Mouse (Mus musculus) left cerebral cortex, postnatal 10 days (tissue): ENCODE data around the gene Lrmp. TPM values are rescaled to one million over a fixed set of nuclear protein-coding genes. Genes with fewer than 3 reads are reported as not detected.
"Not testable (repeated sequence)": the region's sequence is repeated elsewhere in the genome, so short reads cannot be mapped to it uniquely, and the experiment has no call there.

Experiments
- DNase-seq, 2 experiments: peaks; one replicate each; pipeline ENCODE4 v3.0.0; 2021 to 2022; ENCODE audit warnings: low spot score in 2 of 2, mixed read lengths in 1 of 2; ENCODE audit errors: extremely low spot score in 1 of 2
- intact Hi-C: fragments of 180-260 bp; cut with DNase I; formaldehyde crosslinking; loops from one replicate; pipeline ENCODE4 v1.15.1; 2025
- total RNA-seq, 2 experiments: library from RNA; stranded (reverse); gene quantifications; 2 replicates each; pipeline ENCODE4 v1.2.3; 2021

Lrmp gene
- total RNA-seq: 1 to 10 TPM; 1.5 to 1.9 TPM

DNA sequence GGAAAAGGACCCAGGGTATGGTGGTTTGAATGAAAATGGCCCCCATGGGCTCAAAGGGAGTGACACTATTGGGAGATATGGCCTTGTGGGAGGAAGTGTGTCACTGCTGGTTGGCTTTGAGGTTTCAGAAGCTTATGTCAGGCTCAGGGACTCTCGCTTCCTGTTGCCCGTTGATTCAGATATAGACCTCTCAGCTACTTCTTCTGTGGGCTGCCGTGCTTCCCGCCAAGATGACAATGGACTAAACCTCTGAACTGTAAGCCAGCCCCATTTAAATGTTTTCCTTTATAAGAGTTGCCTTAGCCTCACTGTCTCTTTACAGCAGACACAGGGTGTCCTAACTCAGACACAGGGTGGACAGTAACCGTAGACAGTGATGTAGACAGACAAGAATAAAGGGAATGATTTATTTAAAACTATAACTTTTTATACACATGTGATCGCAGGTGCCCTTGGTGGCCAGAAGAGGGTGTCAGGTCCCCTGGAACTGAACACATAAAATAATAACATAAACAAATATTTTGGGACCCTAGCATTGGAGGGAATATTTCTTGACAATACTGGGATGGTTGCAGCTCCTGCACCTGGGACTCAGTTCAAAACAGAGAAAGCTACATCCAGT lies at the start of gene Lrmp:
Gene Lrmp, plus strand, starts transcription at position 178 of the 622 bp plus-strand sequence.
- DNase-seq: no peak
- intact Hi-C loops: no loop called here

DNA sequence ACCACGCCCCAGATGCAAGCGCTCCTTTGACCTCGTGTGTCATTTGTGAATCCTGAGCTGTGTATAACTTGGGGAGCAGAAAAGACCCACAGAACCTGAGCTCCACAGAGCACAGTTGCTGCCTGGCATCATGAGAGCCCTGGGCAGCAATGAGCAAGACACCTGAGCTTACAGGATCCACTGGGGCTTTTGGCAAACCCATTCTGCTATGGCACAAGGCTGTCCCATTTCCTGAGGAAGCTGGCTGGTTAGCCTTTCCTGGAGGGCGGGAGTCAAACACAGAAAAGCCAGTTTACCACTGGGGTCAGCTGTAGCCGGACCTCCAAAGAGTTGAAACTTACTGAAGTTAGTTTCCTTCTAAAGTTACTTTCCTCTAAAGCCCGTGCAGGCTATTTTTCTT lies 49.0 kb upstream of the Lrmp start:
- no peak for DNase-seq
- intact Hi-C loops: no loop called here

DNA sequence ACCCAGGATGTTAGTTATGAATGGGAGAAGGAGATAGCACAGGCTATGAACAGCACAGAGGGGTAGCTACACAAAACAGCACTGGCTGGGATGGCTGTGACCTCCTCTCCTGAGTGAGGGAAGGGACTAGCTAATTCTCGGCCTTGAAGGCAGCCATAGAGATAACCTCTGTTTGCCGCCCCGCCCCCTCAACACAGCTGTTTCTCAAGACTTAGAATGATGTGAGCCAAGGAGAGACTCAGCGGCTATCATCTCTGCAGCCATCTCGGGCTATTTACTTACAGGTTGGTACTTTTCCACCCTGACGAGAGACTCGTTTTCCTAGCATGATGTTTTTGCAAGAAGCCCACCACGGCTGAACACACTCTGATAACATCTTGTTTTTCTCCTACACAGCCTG lies 47.8 kb upstream of the Lrmp start:
- intact Hi-C loops: no loop called here
- no peak for DNase-seq

DNA sequence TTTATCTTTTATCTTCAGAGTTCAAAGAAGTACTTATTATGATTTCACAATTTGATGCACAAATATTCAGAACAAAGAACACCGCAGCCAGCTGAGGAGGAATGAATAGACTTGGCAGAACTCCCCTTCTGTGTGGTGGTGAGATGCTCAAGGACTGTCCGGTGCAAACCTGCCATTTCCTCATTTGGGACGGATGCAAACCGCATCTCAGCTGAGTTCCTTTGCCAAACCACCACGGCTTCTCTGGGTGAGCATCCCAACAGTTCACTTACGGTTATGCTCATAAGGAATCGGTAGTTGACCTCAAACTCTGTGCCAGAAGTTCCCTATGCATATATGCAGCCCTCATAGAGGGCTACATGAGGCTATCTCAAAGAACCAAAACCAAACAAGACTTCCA lies 46.1 kb upstream of the Lrmp start:
- DNase-seq: no peak
- intact Hi-C loops: no loop called here

DNA sequence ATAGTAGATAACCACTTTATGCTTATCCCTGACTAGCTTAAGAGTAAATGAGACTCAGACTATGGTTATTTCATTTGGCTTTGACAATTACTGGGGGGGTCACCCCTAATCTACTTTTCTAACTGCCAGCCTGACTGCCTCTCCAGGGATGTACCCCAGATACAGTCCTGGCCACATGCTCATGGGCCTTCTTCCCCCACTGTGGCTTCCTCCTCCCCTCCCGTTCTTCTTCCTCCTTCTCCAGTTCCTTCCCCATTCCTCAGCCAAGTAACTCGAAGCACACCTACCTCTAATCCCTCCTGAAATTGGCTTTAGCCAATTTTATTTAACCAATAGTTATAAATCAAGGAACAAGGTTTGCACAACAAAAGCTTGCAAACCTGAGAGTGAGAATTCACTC lies 45.5 kb upstream of the Lrmp start:
- intact Hi-C loops: no loop called here
- no peak for DNase-seq

DNA sequence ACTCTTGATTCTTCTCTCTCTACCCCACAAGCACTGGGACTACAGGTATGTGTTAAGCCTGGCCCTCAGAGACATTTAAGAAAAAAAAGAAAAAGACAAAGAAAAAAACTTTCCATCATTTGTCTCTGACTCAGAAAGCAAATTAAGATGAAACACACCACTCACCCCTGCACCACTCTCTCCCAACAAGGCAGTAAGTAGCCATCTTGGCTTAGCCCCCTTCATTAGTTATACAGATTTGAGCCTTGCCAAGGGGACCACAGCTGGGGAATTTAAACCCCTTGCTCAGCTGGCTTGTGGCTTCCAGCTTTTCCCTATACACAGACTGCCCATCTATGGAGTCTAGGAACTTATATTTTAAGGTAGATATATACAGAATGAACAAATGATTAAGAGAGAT lies 41.0 kb upstream of the Lrmp start:
- intact Hi-C loops: no loop called here
- no peak for DNase-seq

DNA sequence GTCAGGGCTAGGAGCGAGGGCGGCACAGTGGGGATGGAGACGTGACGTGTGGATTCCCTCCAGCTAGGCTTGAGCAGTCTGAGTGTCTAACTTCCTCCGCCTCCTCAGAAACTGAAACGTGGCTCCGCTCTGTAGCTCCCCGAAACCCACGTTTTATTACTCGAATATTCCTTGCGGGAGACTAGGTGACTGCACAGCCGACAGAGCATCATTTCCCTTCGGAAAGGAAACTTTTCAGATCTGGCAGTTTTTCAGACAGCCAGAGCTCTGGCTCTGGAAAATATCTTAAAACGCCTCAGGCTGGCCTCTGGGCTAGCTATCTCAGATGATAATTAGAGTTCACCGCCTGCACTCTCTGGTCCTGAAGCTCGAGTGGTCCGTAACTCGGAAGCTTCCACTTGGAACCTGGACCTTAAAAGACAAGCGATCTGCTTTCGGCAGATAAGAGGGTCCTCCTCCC lies 40.3 kb upstream of the Lrmp start:
- intact Hi-C loops: no loop called here
- DNase-seq: no peak

DNA sequence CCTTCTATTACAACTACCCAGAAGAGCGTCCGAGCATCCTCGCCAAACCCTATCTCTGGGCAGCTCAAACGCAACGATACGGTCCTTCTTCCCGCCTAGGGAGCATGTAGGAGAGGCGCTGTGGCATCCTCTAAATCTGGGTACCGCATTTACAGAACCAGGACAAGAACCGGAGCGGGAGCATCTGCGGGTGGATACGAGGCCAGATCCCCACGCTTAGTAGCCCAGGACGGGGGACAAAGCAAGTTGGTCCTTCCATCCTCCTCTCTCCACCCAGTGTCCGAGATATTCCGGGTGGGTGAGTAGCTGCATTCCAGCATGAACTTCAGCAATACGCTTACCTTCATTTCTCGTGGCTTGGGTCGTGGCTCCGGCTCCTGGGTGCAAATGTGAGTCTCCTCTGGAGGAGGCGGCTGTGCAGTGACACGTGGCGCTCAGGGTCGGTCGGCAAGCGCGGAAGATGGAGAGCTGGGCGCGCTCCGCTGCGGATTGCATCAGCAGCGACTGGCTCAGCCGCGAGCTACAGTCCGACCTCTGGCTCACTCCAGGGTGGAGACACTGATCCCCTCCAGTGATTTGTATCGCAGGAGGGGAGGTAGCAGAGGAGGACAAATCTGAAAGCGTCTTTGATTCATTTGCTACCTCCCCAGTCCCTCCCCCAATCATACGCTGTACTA lies 39.8 kb upstream of the Lrmp start, which contains the start of gene Bcat1:
Gene Bcat1, minus strand, starts transcription at position 637 of the 677 bp plus-strand sequence.
- intact Hi-C loops: no loop called here
- DNase-seq: peak in 1 of 2 experiments; percentile 52

DNA sequence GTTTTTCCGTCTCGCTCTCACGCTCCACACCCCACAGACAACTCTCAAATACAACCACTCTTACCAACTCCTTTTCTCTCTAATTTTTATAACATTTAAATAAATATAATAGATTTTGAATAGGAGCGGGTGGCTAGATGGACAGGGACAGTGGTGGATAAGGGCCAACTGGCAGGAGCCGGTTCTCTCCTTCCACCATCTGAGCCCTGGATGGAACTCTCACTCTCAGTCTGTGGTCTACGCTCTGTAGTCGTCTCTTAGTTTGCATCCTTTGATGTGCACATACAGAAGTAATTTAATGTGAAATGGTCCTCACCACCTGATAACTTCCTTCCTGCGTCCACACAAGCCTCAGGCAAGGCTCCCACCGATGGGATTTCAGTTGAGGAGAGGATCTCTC lies 39.2 kb upstream of the Lrmp start:
- no peak for DNase-seq
- intact Hi-C loops: no loop called here

DNA sequence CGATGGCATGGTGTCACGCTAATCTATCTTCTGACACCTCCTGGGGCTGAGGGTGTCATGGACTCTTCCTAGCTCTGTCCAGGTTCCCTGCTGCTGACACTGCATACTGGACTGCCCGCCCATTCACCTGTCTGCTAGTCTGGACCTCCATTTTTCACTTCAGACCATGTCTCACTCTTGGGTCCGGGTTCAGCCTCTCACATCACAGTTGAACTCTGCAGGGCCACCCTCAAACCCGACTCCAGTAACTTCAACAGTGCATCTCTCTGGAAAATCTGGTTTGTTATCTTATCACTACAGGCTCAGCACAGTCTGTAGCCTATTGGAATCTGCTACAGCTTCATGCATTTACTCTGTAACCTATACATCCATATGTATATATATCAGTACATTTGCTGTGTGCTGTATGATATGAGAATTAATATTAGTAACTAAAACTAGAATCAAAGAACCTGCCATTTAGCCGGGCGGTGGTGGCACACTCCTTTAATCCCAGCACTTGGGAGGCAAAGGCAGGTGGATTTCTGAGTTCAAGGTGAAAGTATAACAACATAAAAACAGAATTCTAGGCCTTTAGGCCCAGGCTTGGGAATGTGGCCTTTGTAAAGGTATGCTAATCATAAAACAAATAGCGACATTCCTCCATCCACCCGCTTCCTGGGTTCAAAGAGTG lies 36.2 kb upstream of the Lrmp start:
- intact Hi-C loops: no loop called here
- DNase-seq: no peak

DNA sequence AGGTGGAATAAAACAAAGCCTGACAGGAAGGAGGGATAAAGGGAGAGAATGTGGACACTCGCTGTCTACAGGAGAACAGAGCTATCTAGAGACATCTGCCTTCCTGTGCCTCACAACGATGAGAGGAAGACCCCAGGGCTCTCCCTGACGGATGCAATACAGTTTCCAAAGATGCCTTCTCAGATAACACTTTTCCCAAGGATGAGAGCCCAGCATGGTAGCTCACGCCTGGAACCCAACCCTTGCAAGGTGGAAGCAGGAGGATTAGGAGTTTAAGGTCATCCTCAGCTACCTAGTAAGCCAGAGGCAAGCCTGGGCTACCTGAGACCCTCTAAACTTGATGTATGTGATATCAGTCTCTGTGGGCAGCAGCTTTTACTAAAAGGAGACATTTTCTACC lies 33.7 kb upstream of the Lrmp start:
- intact Hi-C loops: no loop called here
- no peak for DNase-seq

DNA sequence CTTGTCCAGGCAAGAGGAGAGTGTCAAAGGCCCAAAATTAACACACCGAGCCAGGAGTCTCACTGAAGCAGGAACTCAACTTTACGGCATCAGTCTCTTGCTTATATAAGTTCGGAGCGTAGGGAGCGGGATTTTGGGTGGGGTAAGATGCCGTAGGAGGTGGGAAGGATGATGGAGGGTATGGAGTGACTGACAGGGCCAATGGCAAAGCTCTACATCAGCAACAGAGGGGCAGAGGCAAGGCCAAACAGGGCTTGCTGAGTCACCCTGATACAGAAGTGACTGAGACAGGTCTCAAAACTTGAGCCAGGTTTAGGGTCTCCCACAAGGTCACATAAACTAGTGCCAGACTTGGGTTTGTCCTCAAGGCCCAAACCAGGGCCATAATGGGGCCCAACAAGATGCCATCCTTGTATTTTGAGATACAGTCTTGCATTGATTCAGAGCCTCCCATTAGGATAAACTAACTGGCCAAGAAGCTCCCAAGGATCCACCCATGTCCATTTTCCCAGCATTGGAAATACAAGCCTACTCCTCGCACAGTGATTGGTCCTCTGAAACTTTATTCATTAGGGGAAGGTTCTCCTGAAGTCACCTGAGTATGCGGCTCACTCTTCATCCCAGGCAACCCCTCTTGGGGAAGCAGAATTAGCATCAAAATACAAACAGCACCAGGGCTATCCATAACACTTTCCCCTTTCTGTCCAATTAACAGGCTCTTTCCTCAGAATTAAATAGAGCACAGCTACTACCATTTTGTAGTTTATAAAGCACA lies 30.9 kb upstream of the Lrmp start:
- no peak for DNase-seq
- intact Hi-C loops: loop anchor here (5.0 kb wide), 2 partner anchors 103 to 258 kb away; no protein-coding TSS in a partner anchor

DNA sequence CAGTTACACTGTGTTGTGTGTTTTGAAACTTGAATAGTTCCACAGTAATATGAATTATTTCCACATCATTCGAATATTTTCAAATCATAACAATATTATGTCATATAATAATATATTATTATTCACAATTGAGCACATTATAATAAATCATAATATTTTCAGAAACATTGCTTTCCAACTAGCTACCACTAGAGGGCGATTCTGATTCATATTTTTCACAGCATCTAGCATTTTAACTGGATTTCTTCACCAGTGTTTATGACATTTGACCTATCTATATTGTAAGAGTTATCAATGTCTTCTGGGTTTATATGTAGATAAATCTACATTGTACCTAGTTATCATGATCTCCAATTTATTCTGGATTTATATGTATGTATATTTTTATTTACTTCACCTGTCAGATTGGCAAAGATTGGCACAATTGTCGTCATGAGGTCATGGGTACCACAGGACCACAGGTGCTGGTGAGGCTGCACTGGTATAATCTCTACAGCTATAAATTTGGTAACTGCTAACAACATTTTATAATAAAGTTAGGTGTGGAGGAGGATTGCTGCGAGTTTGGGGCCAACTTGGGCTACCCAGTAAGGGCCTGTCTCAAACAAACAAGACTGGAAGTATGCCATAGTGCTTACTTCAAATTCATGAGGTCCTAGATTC lies 26.9 kb upstream of the Lrmp start:
- DNase-seq: no peak
- intact Hi-C loops: loop anchor here (5.0 kb wide), 2 partner anchors 99 to 254 kb away; no protein-coding TSS in a partner anchor

DNA sequence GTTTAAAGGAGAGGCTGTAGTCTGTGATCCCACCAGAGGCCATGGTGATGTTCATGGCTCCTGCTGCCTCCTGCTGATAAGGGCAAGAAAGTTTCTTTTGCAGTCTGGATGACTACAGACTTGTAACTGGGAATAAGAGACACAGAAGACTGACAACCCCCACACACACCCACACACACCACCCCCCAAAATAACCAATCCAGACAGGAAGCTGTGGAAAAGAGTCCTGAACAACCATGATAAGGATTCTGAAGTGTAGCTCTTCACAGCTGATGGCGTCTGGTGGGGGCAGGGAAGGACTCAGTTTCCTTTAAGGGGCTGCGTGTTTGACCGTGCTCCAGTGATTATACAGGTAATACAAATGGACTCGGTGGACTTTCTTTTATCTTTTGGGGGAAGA lies 26.1 kb upstream of the Lrmp start:
- intact Hi-C loops: loop anchor here (5.0 kb wide), 2 partner anchors 98 to 253 kb away; no protein-coding TSS in a partner anchor
- DNase-seq: no peak

DNA sequence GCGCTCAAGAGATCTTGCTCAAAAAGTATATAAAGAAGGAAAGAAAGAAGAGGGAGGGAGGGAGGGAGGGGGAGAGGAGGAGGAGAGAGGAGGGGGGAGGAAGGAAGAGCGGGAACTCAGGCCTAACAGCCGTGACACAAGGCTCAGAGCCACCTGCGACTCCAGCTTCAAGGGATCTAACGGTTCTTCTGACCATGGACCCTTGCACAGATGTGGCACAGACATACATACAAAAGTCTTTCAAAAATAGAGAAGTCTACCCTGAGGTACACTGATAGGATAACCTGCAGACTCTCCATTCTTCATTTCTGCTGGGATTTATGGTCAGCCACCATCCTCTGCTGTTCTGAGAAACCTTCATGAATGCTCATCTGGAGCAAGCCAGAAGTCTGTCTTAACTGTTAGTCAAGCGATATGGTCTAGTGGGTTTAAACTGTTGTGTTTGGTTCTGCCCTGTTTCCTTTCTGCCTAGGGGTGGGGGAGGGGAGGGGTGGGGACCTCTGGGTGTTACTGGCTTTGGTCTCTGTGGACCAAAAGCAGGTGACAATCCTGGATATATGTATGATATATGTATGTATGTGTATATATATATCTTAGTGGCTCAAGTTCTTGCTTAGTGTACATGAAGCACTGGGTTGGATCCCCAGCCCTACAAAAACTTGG lies 25.1 kb upstream of the Lrmp start:
- intact Hi-C loops: no loop called here
- DNase-seq: no peak

DNA sequence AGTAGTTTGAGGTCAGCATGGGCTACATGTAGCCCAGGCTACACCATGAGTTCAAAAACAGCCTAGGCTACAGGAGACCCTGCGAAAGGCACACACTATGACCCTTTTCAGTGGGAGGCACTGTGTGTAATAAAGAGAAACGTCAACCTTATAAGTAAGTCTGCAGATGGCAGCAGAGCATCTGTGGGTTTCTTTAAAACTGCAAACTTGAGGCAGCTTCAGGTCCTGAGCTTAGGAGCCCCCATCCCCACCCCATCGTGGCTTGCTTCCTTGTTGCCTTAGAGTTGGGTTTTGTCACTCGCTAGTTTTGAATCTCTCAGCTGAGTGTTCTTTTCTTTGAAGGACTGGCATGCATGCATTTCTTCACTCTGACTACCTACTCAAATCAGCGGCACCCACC lies 24.5 kb upstream of the Lrmp start:
- intact Hi-C loops: no loop called here
- no peak for DNase-seq

DNA sequence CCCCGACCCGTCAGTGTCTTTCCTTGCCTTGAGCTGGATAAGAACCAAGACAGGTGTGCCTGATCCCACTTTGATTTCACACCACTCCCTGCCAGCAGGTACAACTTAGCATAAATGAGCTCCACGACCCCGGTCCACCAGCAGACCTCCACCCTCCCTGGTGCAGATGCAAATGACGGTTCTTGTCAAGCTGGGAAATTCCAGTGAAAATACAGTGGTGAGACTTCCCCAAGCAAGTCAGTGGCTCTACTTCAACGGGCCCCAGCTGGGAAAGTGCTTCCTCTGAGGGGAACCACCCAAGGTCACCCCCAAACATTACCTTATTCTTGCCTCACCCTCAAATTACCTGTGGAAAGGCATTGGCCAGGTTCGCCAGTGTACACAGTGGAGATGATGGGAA lies 23.5 kb upstream of the Lrmp start:
- intact Hi-C loops: no loop called here
- DNase-seq: no peak

DNA sequence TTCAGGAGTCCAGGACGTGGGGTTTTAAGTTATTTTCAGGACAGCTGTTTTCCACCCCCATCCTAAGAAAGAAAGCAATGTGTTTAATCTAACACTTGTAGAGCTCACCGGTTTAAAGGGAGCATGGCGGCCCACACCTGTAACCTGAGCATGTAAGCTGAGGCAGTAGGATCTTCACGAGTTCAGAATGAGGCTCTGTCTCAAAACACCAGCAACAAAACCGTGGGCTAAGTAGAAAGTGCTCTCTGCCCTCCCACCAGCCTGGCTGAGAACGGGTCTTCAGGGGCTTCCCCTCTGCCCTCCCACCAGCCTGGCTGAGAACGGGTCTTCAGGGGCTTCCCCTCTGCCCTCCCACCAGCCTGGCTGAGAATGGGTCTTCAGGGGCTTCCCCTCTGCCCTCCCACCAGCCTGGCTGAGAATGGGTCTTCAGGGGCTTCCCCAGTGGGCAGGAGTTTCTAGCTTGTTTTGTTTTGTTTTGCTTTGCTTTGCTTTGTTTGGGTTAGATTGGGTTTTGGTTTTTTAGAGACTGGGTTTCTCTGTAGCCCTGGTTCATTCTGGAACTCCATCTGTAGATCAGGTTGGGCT lies 22.3 kb upstream of the Lrmp start:
- intact Hi-C loops, DNase-seq: not testable (repeated sequence)
